Mouse (Mus musculus) fat pad, adult 2 months (tissue): ENCODE measurements around the gene Lrrfip2.
A peak's percentile ranks its signal among the peaks of the same experiment; 100 is the strongest.

Experiments used
- DNase-seq: peaks from one replicate; pipeline ENCODE4 v3.0.0-alpha.2; 2011; ENCODE audit warnings: low read depth, low spot score; ENCODE audit errors: extremely low read depth

Lrrfip2 gene

GRCm38 (mm10) chr9:111211122-111212041 lies 94.0 kb downstream of the Lrrfip2 start:
- DNase-seq, result no peak

DNA sequence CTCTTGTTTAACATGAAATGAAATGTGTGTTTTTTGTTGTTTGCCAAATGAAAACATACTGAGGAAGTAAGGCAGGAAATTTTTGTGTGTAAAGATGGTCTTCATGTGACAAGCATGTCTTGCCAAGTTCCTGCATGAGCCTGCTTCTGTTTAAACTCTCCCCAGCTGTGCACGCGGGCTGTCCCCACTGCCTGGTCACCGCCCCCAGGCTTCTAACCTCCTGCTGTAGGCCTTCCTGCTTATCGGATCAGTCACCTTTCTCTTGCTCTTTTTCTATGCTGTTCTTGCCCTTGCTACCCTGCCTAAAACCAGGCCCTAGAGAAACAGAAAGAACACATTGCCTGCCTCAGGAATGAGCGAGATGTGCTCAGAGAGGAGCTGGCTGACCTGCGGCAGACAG lies 96.1 kb downstream of the Lrrfip2 start:
- no peak for DNase-seq

GRCm38 (mm10) chr9:111216424-111216823 lies 99.0 kb downstream of the Lrrfip2 start:
- DNase-seq, result no peak

DNA sequence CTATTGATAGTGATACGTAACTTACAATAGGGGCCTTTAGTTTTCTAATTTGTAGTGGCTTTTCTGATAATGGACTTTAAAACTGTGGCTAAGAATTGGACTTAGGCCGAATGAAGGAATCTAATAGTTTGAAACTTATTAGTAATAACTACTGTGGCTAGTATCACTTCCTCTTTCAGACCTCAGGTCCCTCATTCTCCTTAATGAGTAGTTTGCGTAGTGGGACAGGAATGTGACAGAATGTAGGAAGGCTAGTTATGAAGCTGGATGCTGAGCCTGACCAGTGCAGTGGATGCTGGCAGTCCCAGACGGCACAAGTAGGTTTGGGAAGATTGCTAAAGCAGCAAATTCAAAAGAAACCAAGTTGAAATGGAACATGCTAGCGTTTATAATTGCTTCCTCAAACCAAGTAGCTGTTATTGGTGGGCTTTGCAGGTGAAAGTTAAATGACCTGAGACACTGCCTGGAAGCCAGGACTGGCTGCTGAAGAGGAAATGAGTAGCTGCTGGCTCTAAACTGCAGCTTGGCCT lies 103.2 kb downstream of the Lrrfip2 start:
- no peak for DNase-seq

DNA sequence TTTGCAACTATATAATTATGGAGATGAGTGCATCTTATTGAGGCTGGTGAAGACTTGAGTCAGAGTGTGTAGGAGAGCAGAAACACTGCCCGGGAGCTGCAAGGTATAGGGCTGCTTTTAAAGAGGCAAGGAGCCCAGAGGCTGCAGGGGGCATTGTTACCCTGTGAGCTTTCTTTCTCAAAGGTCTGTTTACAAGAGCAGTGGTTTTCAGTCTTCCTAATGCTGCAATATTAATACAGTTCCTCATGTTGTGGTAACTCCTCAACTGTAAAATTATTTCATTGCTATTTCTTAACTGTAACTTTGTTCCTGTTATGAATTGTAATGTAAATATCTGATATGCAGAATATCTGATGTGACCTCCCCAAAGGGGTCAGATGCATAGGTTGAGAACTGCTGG lies 104.2 kb downstream of the Lrrfip2 start:
- no peak for DNase-seq

DNA sequence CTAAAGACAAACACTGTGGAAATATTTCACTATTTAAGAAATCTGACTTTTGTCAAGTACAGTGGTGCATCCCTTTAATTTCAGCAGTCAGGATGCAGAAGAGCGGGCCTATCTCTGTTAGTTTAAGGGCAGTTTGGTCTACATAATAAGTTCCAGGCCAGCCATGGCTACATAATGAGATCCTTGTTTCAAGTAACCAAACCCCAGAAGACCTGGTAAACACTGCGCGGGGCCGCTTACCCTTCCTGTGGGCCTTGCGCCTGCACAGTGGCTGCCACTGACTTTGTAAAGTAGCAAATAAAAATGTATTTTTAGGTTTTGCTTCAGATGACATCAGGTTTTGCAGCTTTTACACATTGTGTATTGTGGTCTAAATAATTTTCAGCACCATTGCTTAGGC lies 106.0 kb downstream of the Lrrfip2 start:
- no peak for DNase-seq

- no peak for DNase-seq
Observed at GRCm38 (mm10) chr9:111228446-111228845, 111.1 kb downstream of the Lrrfip2 start.

GRCm38 (mm10) chr9:111234701-111235100 lies 117.3 kb downstream of the Lrrfip2 start:
- no peak for DNase-seq

DNA sequence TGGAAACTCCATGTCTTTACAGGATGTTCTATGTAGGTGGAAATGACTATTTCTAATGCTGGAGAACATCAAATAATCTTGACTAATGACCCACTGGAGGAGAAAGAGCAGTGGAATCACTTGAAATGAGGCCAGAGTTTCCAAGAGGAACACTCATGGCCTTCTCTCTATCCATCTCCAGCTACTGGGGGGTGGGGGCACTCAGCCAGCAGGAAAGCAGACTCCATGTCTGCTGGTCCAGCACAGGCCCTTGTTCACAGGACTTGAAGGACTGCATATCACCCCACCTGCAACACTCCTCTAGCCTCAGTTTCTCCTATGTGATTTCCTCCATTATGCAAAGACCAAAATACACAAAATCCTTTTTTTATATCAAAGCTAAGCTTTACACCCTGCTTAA lies 120.3 kb downstream of the Lrrfip2 start:
- no peak for DNase-seq

DNA sequence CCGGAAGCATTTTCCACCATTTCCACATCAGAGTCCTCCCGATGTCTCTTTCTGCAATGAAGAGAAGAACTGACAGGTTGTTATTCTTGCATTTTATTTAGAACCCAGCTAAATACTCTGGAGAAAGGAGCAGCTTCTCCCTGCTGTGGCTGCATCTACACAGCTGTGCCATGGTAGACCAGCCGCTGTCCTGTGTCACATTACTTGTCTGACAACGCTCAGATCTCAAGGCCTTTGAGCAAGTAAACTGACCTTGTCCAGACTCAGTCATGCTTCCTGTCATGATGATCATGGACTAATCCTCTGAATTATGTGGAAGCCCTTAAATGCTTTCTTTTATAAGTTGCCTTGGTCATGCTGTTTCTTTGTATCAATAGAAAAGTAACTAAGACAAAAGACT lies 122.4 kb downstream of the Lrrfip2 start:
- DNase-seq, result no peak

DNA sequence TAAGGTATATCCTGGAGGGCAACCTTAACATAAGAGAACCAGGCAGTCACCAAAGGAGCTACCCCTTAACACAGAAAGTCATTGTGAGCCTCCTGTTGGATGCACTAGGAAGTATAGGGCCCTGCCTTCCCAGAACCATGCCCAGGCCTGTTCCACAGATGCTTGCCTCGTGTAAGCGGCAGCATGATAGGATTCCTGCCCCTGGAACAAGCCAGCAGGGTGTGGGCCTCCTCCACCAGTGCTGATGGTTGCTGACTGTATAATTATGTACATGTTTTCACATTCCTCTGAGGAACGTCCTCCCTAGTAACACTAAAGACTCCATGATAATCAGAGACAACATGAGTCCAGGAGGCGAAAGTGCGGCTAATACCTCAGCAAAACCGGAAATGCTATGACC lies 126.0 kb downstream of the Lrrfip2 start:
- DNase-seq, result no peak

DNA sequence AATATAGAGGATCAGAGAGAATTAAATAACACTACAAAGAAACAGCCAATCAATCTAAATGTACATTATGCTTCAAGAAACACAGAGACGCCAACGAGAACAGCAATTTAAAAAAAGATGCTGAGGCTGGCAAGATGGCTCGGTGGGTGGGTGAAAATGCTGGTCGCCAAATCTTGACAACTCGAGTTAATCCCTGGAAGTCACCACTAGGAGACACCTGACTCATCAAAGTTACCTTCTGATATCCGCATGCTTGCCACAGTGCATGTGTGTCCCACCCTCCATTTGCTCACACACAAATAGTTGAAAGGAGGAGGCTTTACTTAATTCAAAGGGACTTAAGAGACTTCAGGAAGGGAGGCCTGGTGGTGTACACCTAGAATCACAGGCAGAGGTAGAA lies 128.2 kb downstream of the Lrrfip2 start:
- no peak for DNase-seq

GRCm38 (mm10) chr9:111247682-111248246 lies 130.4 kb downstream of the Lrrfip2 start:
- no peak for DNase-seq

DNA sequence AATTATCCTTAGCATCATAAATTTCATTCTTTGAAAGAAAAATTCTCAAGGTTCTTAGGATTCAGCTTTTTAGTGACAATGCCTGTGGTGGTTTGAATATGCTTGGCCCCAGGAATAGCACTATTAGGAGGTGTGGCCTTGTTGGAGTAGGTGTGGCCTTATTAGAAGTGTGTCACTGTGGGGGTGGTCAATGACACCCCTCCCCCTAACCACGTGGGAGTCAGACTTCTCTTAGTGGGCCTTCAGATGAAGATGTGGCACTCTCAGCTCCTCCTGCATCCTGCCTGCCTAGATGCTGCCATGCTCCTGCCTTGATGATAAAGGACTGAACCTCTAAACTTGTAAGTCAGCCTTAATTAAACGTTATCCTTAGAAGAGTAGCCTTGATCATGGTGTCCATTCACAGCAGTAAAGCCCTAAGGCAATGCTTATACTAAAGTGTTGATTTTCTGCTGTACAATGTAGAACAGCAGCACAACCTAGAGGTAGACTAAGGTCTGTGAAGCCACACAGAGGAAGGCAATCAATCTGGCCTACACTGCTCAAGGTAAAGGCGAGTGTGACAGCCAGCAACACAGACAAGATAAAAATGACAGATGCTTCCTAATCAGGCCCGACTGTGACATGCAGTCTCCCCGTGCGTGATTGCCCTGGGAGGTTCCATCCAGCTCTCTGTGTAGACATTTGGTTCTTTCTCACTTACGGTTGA lies 134.9 kb downstream of the Lrrfip2 start:
- no peak for DNase-seq

- DNase-seq, result peak; percentile 52
Observed at GRCm38 (mm10) chr9:111260360-111260985, 143.1 kb downstream of the Lrrfip2 start.

DNA sequence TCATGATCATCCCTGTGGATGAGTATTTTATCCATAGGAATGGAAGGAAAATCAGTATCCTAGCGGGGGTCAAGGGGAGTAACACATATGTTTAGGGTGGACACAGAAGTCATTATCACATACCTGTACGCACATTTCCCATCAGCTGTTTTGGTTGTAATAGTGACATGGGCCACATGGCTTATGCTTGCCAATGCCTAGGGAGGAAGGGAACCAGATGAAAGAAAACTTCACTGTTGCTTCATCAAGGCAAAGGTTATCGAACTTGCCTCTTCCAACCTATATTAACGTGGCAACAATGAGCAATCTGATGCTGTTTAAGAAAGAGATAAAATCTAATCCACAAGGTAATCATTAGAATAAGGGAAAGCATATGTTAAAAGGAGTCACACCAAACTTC lies 144.0 kb downstream of the Lrrfip2 start:
- no peak for DNase-seq

DNA sequence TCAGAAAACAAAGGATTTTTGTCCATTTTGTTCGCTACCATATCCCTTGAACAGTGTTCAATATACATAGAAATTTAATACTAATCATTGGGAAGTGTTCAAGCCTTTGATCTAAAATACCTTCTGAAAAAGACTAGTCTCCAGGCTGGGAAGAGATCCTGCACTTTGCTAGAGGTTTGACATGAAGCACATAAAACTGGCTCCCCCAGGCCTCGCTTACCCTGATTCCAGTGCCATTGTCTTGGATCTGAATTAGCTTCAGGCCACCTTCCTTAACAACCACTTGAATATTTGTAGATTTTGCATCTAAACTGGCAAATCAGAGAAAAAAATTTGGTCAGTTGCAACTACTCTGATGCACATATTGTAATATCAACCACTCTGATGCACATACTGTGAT lies 150.6 kb downstream of the Lrrfip2 start:
- no peak for DNase-seq

DNA sequence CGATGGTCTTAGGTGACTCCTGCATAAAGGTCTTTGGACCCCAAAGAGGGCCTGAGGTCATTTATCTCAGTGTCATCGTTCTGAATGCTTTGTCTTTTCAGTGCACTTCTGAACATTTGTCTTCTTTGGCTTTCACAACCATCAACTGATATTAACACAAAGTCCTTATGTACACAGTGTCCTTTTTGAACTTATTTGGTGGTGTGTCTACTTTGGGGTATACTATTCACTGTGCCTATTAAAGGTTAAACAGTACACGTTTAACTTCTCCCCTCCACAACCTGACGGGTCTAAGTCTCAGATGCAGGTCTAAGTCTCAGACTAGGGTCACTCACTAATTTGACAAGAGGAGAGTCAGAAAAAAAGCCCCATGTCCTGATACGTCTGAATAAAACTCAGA lies 153.2 kb downstream of the Lrrfip2 start:
- DNase-seq, result no peak

DNA sequence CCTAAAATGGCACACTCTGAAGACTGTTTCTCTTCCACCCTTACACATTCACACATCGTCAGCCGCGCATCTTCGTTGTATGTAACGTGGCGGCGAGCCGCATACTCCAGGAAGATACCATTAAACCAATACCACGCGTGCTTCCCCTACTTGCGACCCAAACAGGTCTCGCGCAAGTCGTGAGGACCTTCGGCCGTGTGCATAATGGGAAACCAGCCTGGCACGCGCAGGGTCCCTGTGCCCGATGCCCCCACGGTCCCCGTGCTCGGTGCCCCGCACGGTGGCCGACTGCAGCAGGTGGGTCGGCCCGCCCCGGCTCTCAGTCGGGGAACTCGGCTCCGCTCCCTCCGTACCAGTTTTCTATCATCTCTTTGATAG lies 153.7 kb downstream of the Lrrfip2 start:
- DNase-seq, result no peak

- DNase-seq, result peak; percentile 100
Observed at GRCm38 (mm10) chr9:111271434-111272160, 154.2 kb downstream of the Lrrfip2 start, which contains the start of the genes Mlh1 and Epm2aip1. TSS of gene Mlh1 (minus strand) at chr9:111271791. TSS of gene Epm2aip1 (plus strand) at chr9:111271929.
